Mouse (Mus musculus): ENCODE results near the gene Serpina3a. TPM values are rescaled to one million over a fixed set of nuclear protein-coding genes. Genes with fewer than 3 reads are reported as not detected.

Serpina3a gene
- polyA plus RNA-seq, 1 experiment from 2014 or later = not detected

- Histone ChIP-seq H3K27me3 (ENCODE audit: insufficient read depth, poor library complexity, severe bottlenecking) (no peaks in the 10 kb centered on the region), H3K4me1 (no peaks in the 10 kb centered on the region), H3K27ac (no peak overlapping the region), H3K9me3 (no peaks in the 10 kb centered on the region), H3K36me3 (no peaks in the 10 kb centered on the region), H3K4me3 (no peak overlapping the region)
- WGBS = 77% methylated on average over 3 of the region's 3 CpGs
- peak; percentile 41 for DNase-seq (ENCODE audit: low spot score)
Observed at GRCm38 (mm10) chr12:104153041-104153645, 40.6 kb downstream of the Serpina3a start.

- 91% methylated on average over 2 of the region's 2 CpGs for WGBS
- Histone ChIP-seq H3K36me3 (no peaks in the 10 kb centered on the region), H3K27ac (no peak within 1 kb of the TSS), H3K4me3 (no peak within 1 kb of the TSS), H3K4me1 (no peaks in the 10 kb centered on the region), H3K9me3 (no peaks in the 10 kb centered on the region), H3K27me3 (ENCODE audit: insufficient read depth, poor library complexity, severe bottlenecking) (no peaks in the 10 kb centered on the region)
- DNase-seq (ENCODE audit: low spot score) = peak; percentile 71
Observed at GRCm38 (mm10) chr12:104153656-104154055, 41.1 kb downstream of the Serpina3a start, which contains the start of gene Serpina3c. TSS of gene Serpina3c (minus strand) at chr12:104153870.

Other genes starting within 250 kb of the Serpina3a start
- gene Serpina1a, start 249.2 kb upstream of the Serpina3a start, polyA plus RNA-seq (2016; fragmentation: Nextera tagmentation; extraction: Ambion mirVana) = 0.68 and 29.6 TPM in 2 replicates
- 0.22 and 4.4 TPM in 2 replicates for gene Serpina1c, start 207.8 kb upstream of the Serpina3a start, polyA plus RNA-seq (2016; fragmentation: Nextera tagmentation; extraction: Ambion mirVana)
- gene Serpina1e, start 153.7 kb upstream of the Serpina3a start, polyA plus RNA-seq (2016; fragmentation: Nextera tagmentation; extraction: Ambion mirVana) = 0.25 and 6.2 TPM in 2 replicates
- 0.72 TPM in 1 of 2 replicates, not detected in the other for gene Serpina11, start 122.8 kb upstream of the Serpina3a start, polyA plus RNA-seq (2016; fragmentation: Nextera tagmentation; extraction: Ambion mirVana)
- 0.18 TPM in 1 of 2 replicates, not detected in the other for gene Serpina9, start 99.0 kb upstream of the Serpina3a start, polyA plus RNA-seq (2016; fragmentation: Nextera tagmentation; extraction: Ambion mirVana)
- not detected in 2 replicates for gene Serpina12, start 68.3 kb upstream of the Serpina3a start, polyA plus RNA-seq (2016; fragmentation: Nextera tagmentation; extraction: Ambion mirVana)
- 0.10 TPM in 1 of 2 replicates, not detected in the other for gene Serpina5, start 11.6 kb upstream of the Serpina3a start, polyA plus RNA-seq (2016; fragmentation: Nextera tagmentation; extraction: Ambion mirVana)
- 0.20 TPM in 1 of 2 replicates, not detected in the other for gene Serpina3b, start 15.3 kb downstream of the Serpina3a start, polyA plus RNA-seq (2016; fragmentation: Nextera tagmentation; extraction: Ambion mirVana)
- gene Serpina3c, start 41.1 kb downstream of the Serpina3a start, polyA plus RNA-seq (2016; fragmentation: Nextera tagmentation; extraction: Ambion mirVana) = not detected in 2 replicates
- gene Serpina3f, start 101.8 kb downstream of the Serpina3a start, polyA plus RNA-seq (2016; fragmentation: Nextera tagmentation; extraction: Ambion mirVana) = not detected in 2 replicates
- gene Serpina3g, start 123.5 kb downstream of the Serpina3a start, polyA plus RNA-seq (2016; fragmentation: Nextera tagmentation; extraction: Ambion mirVana) = 0.20 and 0.59 TPM in 2 replicates
- gene Serpina3i, start 150.4 kb downstream of the Serpina3a start, polyA plus RNA-seq (2016; fragmentation: Nextera tagmentation; extraction: Ambion mirVana) = 0.06 TPM in 1 of 2 replicates, not detected in the other
- not detected in 2 replicates for gene Serpina3j, start 201.8 kb downstream of the Serpina3a start, polyA plus RNA-seq (2016; fragmentation: Nextera tagmentation; extraction: Ambion mirVana)
- gene Serpina3k, start 225.8 kb downstream of the Serpina3a start, polyA plus RNA-seq (2016; fragmentation: Nextera tagmentation; extraction: Ambion mirVana) = not detected in 2 replicates
- gene Serpina3m, start 225.8 kb downstream of the Serpina3a start, polyA plus RNA-seq (2016; fragmentation: Nextera tagmentation; extraction: Ambion mirVana) = not detected in 2 replicates

All from heart, embryonic 10.5 days (tissue).